Mouse (Mus musculus) limb, embryonic 14.5 days (tissue): Measurements from ENCODE around the gene Serpina3n. TPM values are rescaled to one million over a fixed set of nuclear protein-coding genes. Genes with fewer than 3 reads are reported as not detected.
"Not testable (repeated sequence)": the region's sequence is repeated elsewhere in the genome, so short reads cannot be mapped to it uniquely, and the experiment has no call there.

Experiments
- ATAC-seq: fragments of 200-750 bp; cut with Nextera tagmentation; 2 replicates; pipeline ENCODE4 v1.8.0; 2017; ENCODE audit warnings: low read depth, moderate number of reproducible peaks, moderate TSS enrichment; ENCODE audit not compliant: low FRiP score
- DNase-seq: peaks from one replicate; pipeline ENCODE4 v3.0.0-alpha.2; 2015; ENCODE audit warnings: low spot score
- H3K27ac ChIP-seq: fragments of 300-500 bp; sonication (generic); replicated peaks from 2 replicates; pipeline ENCODE4 v1.5.1; 2014; ENCODE audit warnings: low read depth, mild to moderate bottlenecking, low read length, moderate library complexity, mixed read lengths
- H3K27me3 ChIP-seq: fragments of 300-500 bp; sonication (generic); 2 replicates; pipeline ENCODE4 v1.6.1; 2014; ENCODE audit warnings: low read length, mixed read lengths; ENCODE audit not compliant: control insufficient read depth, insufficient read depth
- H3K36me3 ChIP-seq: fragments of 300-500 bp; sonication (generic); 2 replicates; pipeline ENCODE4 v1.6.1; 2014; ENCODE audit warnings: mild to moderate bottlenecking, low read length, moderate library complexity, mixed read lengths; ENCODE audit not compliant: control insufficient read depth, insufficient read depth
- H3K4me1 ChIP-seq: fragments of 300-500 bp; sonication (generic); 2 replicates; pipeline ENCODE4 v1.6.1; 2014; ENCODE audit warnings: antibody characterized with exemption, low read length, mixed read lengths; ENCODE audit not compliant: control insufficient read depth, insufficient read depth
- H3K4me2 ChIP-seq: fragments of 300-500 bp; sonication (generic); replicated peaks from 2 replicates; pipeline ENCODE4 v1.6.1; 2014; ENCODE audit warnings: low read depth, mild to moderate bottlenecking, low read length, moderate library complexity; ENCODE audit not compliant: severe bottlenecking
- H3K4me3 ChIP-seq: fragments of 300-500 bp; sonication (generic); replicated peaks from 2 replicates; pipeline ENCODE4 v1.5.1; 2014; ENCODE audit warnings: low read length
- H3K9ac ChIP-seq: fragments of 300-500 bp; sonication (generic); 2 replicates; pipeline ENCODE4 v1.6.1; 2014; ENCODE audit warnings: mild to moderate bottlenecking, low read depth, low read length, moderate library complexity; ENCODE audit not compliant: severe bottlenecking
- H3K9me3 ChIP-seq: fragments of 300-500 bp; sonication (generic); 2 replicates; pipeline ENCODE4 v1.6.1; 2016; ENCODE audit warnings: low read length; ENCODE audit not compliant: control insufficient read depth
- POLR2A ChIP-seq: fragments of 200-500 bp; IDR thresholded peaks from 2 replicates; pipeline ENCODE4 v1.8.0; 2012; ENCODE audit warnings: inconsistent platforms, mild to moderate bottlenecking, moderate library complexity, borderline replicate concordance; ENCODE audit not compliant: insufficient read depth, insufficient read length; ENCODE audit errors: extremely low read depth
- WGBS: fragments of 180-500 bp; shearing (Covaris S2); extraction: QIAGEN DNeasy Blood & Tissue Kit; methylation state at CpG from one replicate; pipeline ENCODE4 v1.1.7; 2014; 5-methylcytosine and 5-hydroxymethylcytosine counted together
- polyA plus RNA-seq, 2 experiments: library from polyadenylated mRNA; depleted of rRNA in 1 of 2; stranded (reverse) in 1 of 2; unstranded in 1 of 2; fragments of >200 nt; fragmentation: Nextera tagmentation in 1 of 2; extraction: Ambion mirVana in 1 of 2; gene quantifications; 2 replicates each; pipeline versions ENCODE4 v1.2.1 to v1.2.3; 2012 to 2014

Serpina3n gene
- polyA plus RNA-seq, 2 experiments, result 0.87 to 7.4 TPM

GRCm38 (mm10) chr12:104443716-104444115, 37.2 kb downstream of the Serpina3n start:
- Histone ChIP-seq H3K9me3 (no peaks in the 10 kb centered on the region), H3K4me3 (no peak overlapping the region), H3K4me2 (no peak overlapping the region), H3K27ac (no peak overlapping the region), H3K27me3 (peaks cover 5% of the 10 kb centered on the region; the same call in 1 of the 2 replicates), H3K36me3 (no peaks in the 10 kb centered on the region), H3K4me1 (peaks cover 3% of the 10 kb centered on the region; the same call in 1 of the 2 replicates), H3K9ac (no peak overlapping the region)
- no peak for ATAC-seq
- 89% methylated on average over 11 of the region's 11 CpGs for WGBS
- no peak for DNase-seq
- TF ChIP-seq POLR2A, result no peak

DNA sequence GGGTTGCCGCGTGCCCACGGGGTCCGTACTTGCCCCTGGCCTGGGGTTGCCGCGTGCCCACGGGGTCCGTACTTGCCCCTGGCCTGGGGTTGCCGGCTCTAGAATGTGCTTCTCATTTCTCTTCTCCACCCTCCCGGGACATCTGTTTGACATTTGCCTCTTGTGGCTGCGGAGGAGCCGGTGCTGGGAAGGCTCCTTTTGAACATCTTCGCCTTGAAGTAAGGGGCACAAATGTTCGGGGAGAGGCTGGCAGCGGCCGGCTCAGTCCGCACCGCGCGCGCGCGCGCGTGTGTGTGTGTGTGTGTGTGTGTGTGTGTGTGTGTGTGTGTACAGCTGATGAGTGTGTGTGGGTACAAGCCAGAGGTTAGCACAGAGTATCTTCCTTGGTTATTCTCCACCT, 40.5 kb downstream of the Serpina3n start:
- WGBS, result 55% methylated on average over 25 of the region's 25 CpGs
- not testable (repeated sequence) for DNase-seq, H3K4me1 ChIP-seq, H3K4me3 ChIP-seq, H3K9me3 ChIP-seq, H3K36me3 ChIP-seq, H3K4me2 ChIP-seq, ATAC-seq, H3K27ac ChIP-seq, H3K27me3 ChIP-seq, H3K9ac ChIP-seq

GRCm38 (mm10) chr12:104448099-104448498, 41.6 kb downstream of the Serpina3n start:
- TF ChIP-seq POLR2A, result no peak
- Histone ChIP-seq H3K36me3 (no peaks in the 10 kb centered on the region), H3K4me2 (no peak overlapping the region), H3K9ac (no peak overlapping the region), H3K4me1 (no peaks in the 10 kb centered on the region), H3K27ac (no peak overlapping the region), H3K4me3 (no peak overlapping the region), H3K9me3 (no peaks in the 10 kb centered on the region), H3K27me3 (no peaks in the 10 kb centered on the region)
- ATAC-seq (no peak), DNase-seq (no peak)
- 32% methylated on average over 13 of the region's 13 CpGs for WGBS

GRCm38 (mm10) chr12:104450257-104450656, 43.7 kb downstream of the Serpina3n start:
- H3K27ac ChIP-seq, result no peak overlapping the region
- 64% methylated on average over 10 of the region's 10 CpGs for WGBS
- no peak for TF ChIP-seq POLR2A
- ATAC-seq (no peak), DNase-seq (no peak)
- H3K27me3 ChIP-seq, result no peaks in the 10 kb centered on the region
- H3K9me3 ChIP-seq, result no peaks in the 10 kb centered on the region
- H3K4me1 ChIP-seq, result no peaks in the 10 kb centered on the region
- H3K36me3 ChIP-seq, result no peaks in the 10 kb centered on the region
- H3K9ac ChIP-seq, result no peak overlapping the region
- H3K4me3 ChIP-seq, result no peak overlapping the region
- H3K4me2 ChIP-seq, result no peak overlapping the region

DNA sequence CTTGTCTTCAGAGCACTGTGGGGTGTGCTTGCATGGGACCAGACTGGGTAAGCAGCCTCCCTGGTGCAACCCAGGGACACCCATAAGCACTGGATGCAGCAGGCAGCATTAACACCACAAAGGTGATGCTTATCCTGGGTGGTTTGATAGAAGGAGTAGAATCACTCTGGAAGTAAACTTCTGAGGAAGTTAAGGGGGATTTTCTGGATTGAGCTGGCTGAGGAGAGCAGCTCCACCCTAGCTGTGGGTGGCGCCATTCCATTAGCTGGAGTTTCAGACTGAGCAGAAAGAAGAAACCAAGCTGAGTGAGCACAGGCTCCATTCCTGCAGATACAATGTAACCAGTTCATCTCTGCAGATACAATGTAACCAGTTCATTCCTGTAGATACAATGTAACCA, 46.5 kb downstream of the Serpina3n start:
- Histone ChIP-seq H3K4me1 (no peaks in the 10 kb centered on the region), H3K27me3 (no peaks in the 10 kb centered on the region), H3K9ac (no peak overlapping the region), H3K36me3 (no peaks in the 10 kb centered on the region), H3K9me3 (no peaks in the 10 kb centered on the region), H3K4me3 (no peak overlapping the region), H3K27ac (no peak overlapping the region), H3K4me2 (no peak overlapping the region)
- no peak for TF ChIP-seq POLR2A
- ATAC-seq, result no peak
- no peak for DNase-seq
- WGBS, result 90% methylated on average over 1 of the region's 1 CpGs

GRCm38 (mm10) chr12:104459377-104459776, 52.8 kb downstream of the Serpina3n start:
- Histone ChIP-seq H3K9me3 (no peaks in the 10 kb centered on the region), H3K4me2 (no peak overlapping the region), H3K27ac (no peak overlapping the region), H3K27me3 (no peaks in the 10 kb centered on the region), H3K9ac (no peak overlapping the region), H3K4me1 (peaks cover 13% of the 10 kb centered on the region), H3K4me3 (no peak overlapping the region), H3K36me3 (no peaks in the 10 kb centered on the region)
- 59% methylated on average over 6 of the region's 6 CpGs for WGBS
- no peak for TF ChIP-seq POLR2A
- ATAC-seq (no peak), DNase-seq (no peak)
